Mouse (Mus musculus) 3134 (cell line): ENCODE measurements around the gene Ifitm5.

Experiments
- DNase-seq: peaks from one replicate; pipeline ENCODE4 v3.0.0-alpha.2; 2011; ENCODE audit warnings: low spot score; ENCODE audit not compliant: insufficient read length; ENCODE audit errors: extremely low read depth

Ifitm5 gene

DNA sequence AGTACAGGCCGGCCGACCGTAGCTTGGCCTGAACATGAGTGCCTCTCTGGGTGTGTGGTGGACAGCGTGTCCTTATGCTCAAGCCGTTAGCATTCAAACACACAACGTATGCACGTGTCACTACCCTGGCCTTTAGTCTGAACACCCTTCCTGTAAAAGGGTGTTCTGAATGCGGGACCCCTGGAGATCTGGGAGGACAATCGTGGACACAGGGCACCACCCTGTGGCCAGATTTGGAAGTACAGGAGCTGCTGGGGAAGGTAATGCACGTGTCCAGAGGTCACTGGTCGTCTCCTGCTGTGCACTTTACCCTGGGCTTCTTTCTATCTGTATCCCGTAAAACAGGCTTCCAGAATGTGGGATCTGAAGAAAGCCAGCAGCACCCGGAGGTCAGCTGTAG, 46.9 kb downstream of the Ifitm5 start:
- peak; percentile 38 for DNase-seq

DNA sequence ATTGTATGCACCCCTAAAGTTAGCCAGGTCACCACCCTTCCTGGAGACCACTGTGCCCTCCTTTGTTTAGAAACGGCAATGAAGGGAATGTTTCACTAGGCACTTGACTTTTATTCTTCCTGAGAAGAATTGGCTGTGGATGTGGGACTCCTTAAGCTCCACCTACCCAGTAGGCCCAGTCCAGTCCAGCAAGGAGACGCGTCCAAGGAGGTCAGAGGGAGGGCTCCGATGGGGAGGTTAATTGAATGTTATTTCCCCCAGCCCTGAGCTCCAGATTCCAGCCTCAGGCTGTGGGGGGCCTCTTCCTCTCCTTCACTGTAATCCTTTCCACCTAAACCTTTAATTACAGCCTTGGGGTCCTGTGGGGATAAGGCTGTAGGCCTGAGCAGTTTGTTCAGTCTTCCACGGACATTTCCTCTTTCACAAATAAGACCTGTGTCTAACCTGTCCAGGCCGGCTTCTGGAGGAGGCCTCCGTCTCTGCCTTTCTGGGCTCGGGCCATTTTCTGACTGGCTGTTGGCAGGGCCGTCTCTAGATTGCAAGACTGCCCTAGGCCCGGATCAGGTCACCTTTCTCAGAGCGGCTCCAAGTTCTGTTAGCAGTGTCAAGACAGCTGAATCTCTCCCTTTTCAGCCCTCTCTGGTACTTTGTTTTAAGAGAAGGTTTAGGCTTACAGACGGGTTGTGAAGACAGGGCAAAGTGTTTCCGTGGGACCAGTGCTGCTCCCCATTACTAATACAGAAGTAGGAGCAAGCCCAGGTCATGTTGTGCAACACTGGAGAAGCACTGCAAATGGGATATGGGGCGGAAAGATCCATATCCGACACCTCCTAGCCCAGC, 47.8 kb downstream of the Ifitm5 start:
- DNase-seq = no peak

DNA sequence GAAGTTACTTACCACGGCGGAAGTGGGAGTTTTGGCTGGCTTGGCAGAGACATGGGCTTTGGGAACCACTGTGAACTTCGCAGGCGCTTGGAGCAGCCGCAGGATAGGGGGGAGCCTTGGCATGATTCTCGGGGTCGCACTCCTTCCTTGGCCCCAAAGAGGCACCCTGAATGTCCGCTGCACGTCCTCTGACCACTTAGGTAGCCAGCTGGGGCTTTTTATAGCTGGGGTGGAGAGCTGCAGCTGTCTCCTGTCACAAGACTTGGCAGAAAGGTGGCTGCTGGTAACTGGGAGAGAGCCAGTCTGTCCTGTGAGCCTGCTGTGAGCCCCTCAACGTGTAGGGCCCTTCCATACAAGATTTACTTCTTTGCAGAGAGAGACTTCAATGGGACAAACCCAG, 49.9 kb downstream of the Ifitm5 start, which contains the start of gene Cox8b:
Gene Cox8b, minus strand, starts transcription at position 227 of the 400 bp plus-strand sequence.
- DNase-seq = no peak

DNA sequence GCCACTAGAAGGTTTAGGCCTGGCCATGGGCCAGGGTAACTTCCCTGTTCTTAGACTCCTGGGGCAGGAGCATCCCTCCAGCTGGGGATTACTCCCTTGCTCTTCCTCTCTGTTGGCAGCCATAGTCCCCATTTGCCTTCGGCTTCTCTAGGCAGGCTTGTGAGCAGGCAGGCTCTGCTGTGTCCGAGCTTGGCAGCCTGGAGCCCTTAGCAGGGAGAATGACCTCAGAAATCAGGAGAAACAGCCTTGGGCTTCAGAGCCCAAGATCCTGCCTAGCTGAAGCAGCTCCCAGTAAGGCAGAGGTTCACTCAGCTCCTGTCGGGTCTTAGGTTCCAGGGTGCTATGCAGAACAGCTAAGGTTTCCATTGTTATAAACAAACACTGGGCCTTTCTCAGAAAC, 51.0 kb downstream of the Ifitm5 start:
- DNase-seq = no peak
